Mouse (Mus musculus): ENCODE results near the gene Znrf2. TPM values are rescaled to one million over a fixed set of nuclear protein-coding genes. Genes with fewer than 3 reads are reported as not detected.

Znrf2 gene
- total and polyA plus RNA-seq, 3 experiments, result 16.1 to 21.3 TPM; not detected in 1

DNA sequence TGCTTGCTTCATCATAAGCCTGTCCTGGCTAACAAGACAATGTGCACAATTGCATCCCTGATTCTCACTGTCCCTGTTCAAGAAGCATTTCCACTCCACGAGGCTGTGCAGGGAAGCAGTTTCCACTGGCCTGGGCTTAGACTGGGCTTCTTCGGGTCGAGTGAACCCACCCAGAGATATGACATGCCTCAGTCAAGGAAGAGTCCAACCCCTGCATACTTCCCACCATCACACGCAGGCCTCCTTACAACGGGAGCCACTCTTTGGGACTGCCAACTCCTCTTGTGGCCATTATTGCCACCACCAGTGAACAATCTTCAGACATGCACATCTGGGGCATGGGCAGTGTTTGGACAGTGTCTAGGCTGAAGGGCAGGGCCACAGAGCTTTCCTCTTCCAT, 101.8 kb downstream of the Znrf2 start:
- Histone ChIP-seq H3K36me3 (ENCODE audit: control insufficient read depth in 1 of 2, insufficient read depth in 2 of 2, low read length in 2 of 2) (peaks cover 0 to 6% of the 10 kb centered on the region in 2 experiments; a peak in 2 of 4 replicates), H3K9me3 (replicated peaks; ENCODE audit: insufficient read depth, low read length) (no peaks in the 10 kb centered on the region), H3K27ac (ENCODE audit: control insufficient read depth, low read depth, low read length) (no peak overlapping the region), H3K9ac (ENCODE audit: control insufficient read depth, low read depth, low read length, poor library complexity, severe bottlenecking) (no peak overlapping the region), H3K4me3 (ENCODE audit: control insufficient read depth in 1 of 2, insufficient read depth in 1 of 2, low read depth in 2 of 2, low read length in 2 of 2) (no peak overlapping the region), H3K4me1 (ENCODE audit: control insufficient read depth in 1 of 2, insufficient read depth in 2 of 2, low read length in 2 of 2) (peaks cover 0 to 17% of the 10 kb centered on the region in 2 experiments; a peak in 3 of 4 replicates), H3K27me3 (ENCODE audit: control insufficient read depth in 1 of 2, insufficient read depth in 2 of 2, low read length in 2 of 2) (no peaks in the 10 kb centered on the region), H3K79me2 (ENCODE audit: control insufficient read depth, insufficient read depth, low read length, poor library complexity) (no peaks in the 10 kb centered on the region)
- TF ChIP-seq MEF2A (IDR thresholded peaks at IDR 0.05; ENCODE audit: extremely low read depth, insufficient replicate concordance, low read depth, low read length, poor library complexity, severe bottlenecking) (no peak), RCOR1 (IDR thresholded peaks at IDR 0.05; ENCODE audit: low read depth, low read length) (no peak), BHLHE40 (IDR thresholded peaks at IDR 0.05; ENCODE audit: borderline replicate concordance, low read depth, low read length) (no peak), POLR2A (IDR thresholded peaks at IDR 0.05; ENCODE audit: control insufficient read depth in 1 of 2, insufficient read depth in 1 of 2, low read depth in 1 of 2, low read length in 2 of 2, poor library complexity in 1 of 2) (no peak), RAD21 (IDR thresholded peaks at IDR 0.05; ENCODE audit: low read depth, low read length) (no peak), NELFE (IDR thresholded peaks at IDR 0.05; ENCODE audit: low read depth, low read length) (no peak)
- no peak for DNase-seq (ENCODE audit: low read depth, low spot score)

DNA sequence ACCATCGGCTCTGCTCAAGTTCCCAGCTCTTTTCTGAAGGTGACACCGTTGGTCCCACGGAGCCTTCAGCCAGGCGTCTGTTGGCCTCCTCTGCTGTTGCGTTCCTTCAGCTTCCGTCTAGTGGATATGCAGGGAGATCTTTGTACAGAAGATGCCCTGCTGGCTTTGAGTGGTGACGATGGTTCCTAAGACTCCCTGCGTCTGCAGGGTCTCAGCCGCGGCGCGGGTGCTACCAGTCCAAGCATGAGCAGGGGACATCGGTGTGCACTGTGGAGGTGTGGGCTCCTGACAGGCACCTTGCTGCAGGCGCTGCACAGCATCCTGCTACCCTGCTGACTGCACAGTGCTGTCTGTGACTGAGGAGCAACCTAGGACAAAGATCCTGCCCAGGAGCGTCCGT, 107.8 kb downstream of the Znrf2 start:
- Histone ChIP-seq H3K4me3 (ENCODE audit: control insufficient read depth in 1 of 2, insufficient read depth in 1 of 2, low read depth in 2 of 2, low read length in 2 of 2) (no peak overlapping the region), H3K9me3 (replicated peaks; ENCODE audit: insufficient read depth, low read length) (no peaks in the 10 kb centered on the region), H3K9ac (ENCODE audit: control insufficient read depth, low read depth, low read length, poor library complexity, severe bottlenecking) (no peak overlapping the region), H3K79me2 (ENCODE audit: control insufficient read depth, insufficient read depth, low read length, poor library complexity) (no peaks in the 10 kb centered on the region), H3K27ac (ENCODE audit: control insufficient read depth, low read depth, low read length) (no peak overlapping the region), H3K27me3 (ENCODE audit: control insufficient read depth in 1 of 2, insufficient read depth in 2 of 2, low read length in 2 of 2) (no peaks in the 10 kb centered on the region), H3K4me1 (ENCODE audit: control insufficient read depth in 1 of 2, insufficient read depth in 2 of 2, low read length in 2 of 2) (no peaks in the 10 kb centered on the region), H3K36me3 (ENCODE audit: control insufficient read depth in 1 of 2, insufficient read depth in 2 of 2, low read length in 2 of 2) (no peaks in the 10 kb centered on the region)
- DNase-seq (ENCODE audit: low read depth, low spot score), result no peak
- TF ChIP-seq ZMIZ1 (IDR thresholded peaks at IDR 0.05; ENCODE audit: low read depth, low read length), result no peak
- TF ChIP-seq ZC3H11A (IDR thresholded peaks at IDR 0.05; ENCODE audit: low read depth, low read length), result no peak
- TF ChIP-seq POLR2A (IDR thresholded peaks at IDR 0.05; ENCODE audit: control insufficient read depth in 1 of 2, insufficient read depth in 1 of 2, low read depth in 1 of 2, low read length in 2 of 2, poor library complexity in 1 of 2), result no peak
- no peak for TF ChIP-seq USF2 (IDR thresholded peaks at IDR 0.05; ENCODE audit: borderline replicate concordance in 1 of 2, insufficient read depth in 1 of 2, low read depth in 1 of 2, low read length in 2 of 2)
- no peak for TF ChIP-seq SMC3 (IDR thresholded peaks at IDR 0.05; ENCODE audit: low read depth, low read length)
- TF ChIP-seq POLR2AphosphoS5 (IDR thresholded peaks at IDR 0.05; ENCODE audit: borderline replicate concordance, low read depth, low read length), result no peak
- TF ChIP-seq MAX (IDR thresholded peaks at IDR 0.05; ENCODE audit: low read length), result no peak
- no peak for TF ChIP-seq MYB (IDR thresholded peaks at IDR 0.05; ENCODE audit: low read depth, low read length)
- TF ChIP-seq MXI1 (IDR thresholded peaks at IDR 0.05; ENCODE audit: low read depth, low read length), result no peak
- no peak for TF ChIP-seq USF1 (IDR thresholded peaks at IDR 0.05; ENCODE audit: low read depth, low read length)
